Mouse (Mus musculus): ENCODE results near the gene Adamts12. TPM values are rescaled to one million over a fixed set of nuclear protein-coding genes. Genes with fewer than 3 reads are reported as not detected.

Gene Adamts12
- polyA plus RNA-seq, 1 experiment from 2014 or later: 1.4 TPM

- no peak for DNase-seq (ENCODE audit: low spot score)
- Histone ChIP-seq H3K4me1 (replicated peaks; ENCODE audit: control insufficient read depth, insufficient read depth, low read length) (no peaks in the 10 kb centered on the region), H3K4me2 (no peak overlapping the region), H3K9ac (ENCODE audit: low read depth, low read length) (no peak overlapping the region), H3K27me3 (replicated peaks; ENCODE audit: control insufficient read depth, insufficient read depth, low read length) (no peaks in the 10 kb centered on the region), H3K36me3 (ENCODE audit: control insufficient read depth, insufficient read depth, low read length) (no peaks in the 10 kb centered on the region), H3K27ac (ENCODE audit: low read depth, low read length) (no peak overlapping the region), H3K9me3 (ENCODE audit: control insufficient read depth, low read length) (no peaks in the 10 kb centered on the region), H3K4me3 (ENCODE audit: low read depth, low read length) (no peak overlapping the region)
- WGBS: 84% methylated on average over 7 of the region's 7 CpGs
- ATAC-seq (replicated peaks; ENCODE audit: low FRiP score): no peak
Measured at GRCm38 (mm10) chr15:11339467-11340180, 275.0 kb downstream of the Adamts12 start.

GRCm38 (mm10) chr15:11355865-11356264 is 291.3 kb downstream of the Adamts12 start:
- DNase-seq (ENCODE audit: low spot score): no peak

GRCm38 (mm10) chr15:11357501-11357900 is 292.9 kb downstream of the Adamts12 start:
- no peak for ATAC-seq (replicated peaks; ENCODE audit: low FRiP score)
- WGBS: 81% methylated on average over 2 of the region's 2 CpGs
- Histone ChIP-seq H3K36me3 (ENCODE audit: control insufficient read depth, insufficient read depth, low read length) (no peaks in the 10 kb centered on the region), H3K9me3 (ENCODE audit: control insufficient read depth, low read length) (no peaks in the 10 kb centered on the region), H3K4me3 (ENCODE audit: low read depth, low read length) (no peak overlapping the region), H3K27ac (ENCODE audit: low read depth, low read length) (no peak overlapping the region), H3K4me2 (no peak overlapping the region), H3K4me1 (replicated peaks; ENCODE audit: control insufficient read depth, insufficient read depth, low read length) (no peaks in the 10 kb centered on the region), H3K27me3 (replicated peaks; ENCODE audit: control insufficient read depth, insufficient read depth, low read length) (no peaks in the 10 kb centered on the region), H3K9ac (ENCODE audit: low read depth, low read length) (no peak overlapping the region)
- DNase-seq (ENCODE audit: low spot score): no peak

More at GRCm38 (mm10) chr15:11355865-11356264, 291.3 kb downstream of the Adamts12 start:
- H3K36me3 ChIP-seq (ENCODE audit: control insufficient read depth, insufficient read depth, low read length): no peaks in the 10 kb centered on the region
- H3K27ac ChIP-seq (ENCODE audit: low read depth, low read length): no peak overlapping the region
- WGBS: 66% methylated on average over 3 of the region's 3 CpGs
- no peak overlapping the region for H3K4me2 ChIP-seq
- ATAC-seq (replicated peaks; ENCODE audit: low FRiP score): no peak
- no peak overlapping the region for H3K4me3 ChIP-seq (ENCODE audit: low read depth, low read length)
- H3K27me3 ChIP-seq (replicated peaks; ENCODE audit: control insufficient read depth, insufficient read depth, low read length): no peaks in the 10 kb centered on the region
- no peaks in the 10 kb centered on the region for H3K4me1 ChIP-seq (replicated peaks; ENCODE audit: control insufficient read depth, insufficient read depth, low read length)
- no peaks in the 10 kb centered on the region for H3K9me3 ChIP-seq (ENCODE audit: control insufficient read depth, low read length)
- no peak overlapping the region for H3K9ac ChIP-seq (ENCODE audit: low read depth, low read length)

- ATAC-seq (replicated peaks; ENCODE audit: low FRiP score): no peak
- WGBS: 79% methylated on average over 1 of the region's 1 CpGs
- H3K4me3 ChIP-seq (ENCODE audit: low read depth, low read length): no peak overlapping the region
- DNase-seq (ENCODE audit: low spot score): no peak
- no peaks in the 10 kb centered on the region for H3K27me3 ChIP-seq (replicated peaks; ENCODE audit: control insufficient read depth, insufficient read depth, low read length)
- H3K36me3 ChIP-seq (ENCODE audit: control insufficient read depth, insufficient read depth, low read length): no peaks in the 10 kb centered on the region
- no peak overlapping the region for H3K27ac ChIP-seq (ENCODE audit: low read depth, low read length)
- H3K4me2 ChIP-seq: no peak overlapping the region
- H3K9me3 ChIP-seq (ENCODE audit: control insufficient read depth, low read length): no peaks in the 10 kb centered on the region
- H3K4me1 ChIP-seq (replicated peaks; ENCODE audit: control insufficient read depth, insufficient read depth, low read length): no peaks in the 10 kb centered on the region
- H3K9ac ChIP-seq (ENCODE audit: low read depth, low read length): no peak overlapping the region
Measured at GRCm38 (mm10) chr15:11360888-11361287, 296.3 kb downstream of the Adamts12 start.

GRCm38 (mm10) chr15:11361824-11362223 is 297.2 kb downstream of the Adamts12 start:
- H3K27ac ChIP-seq (ENCODE audit: low read depth, low read length): no peak overlapping the region
- no peaks in the 10 kb centered on the region for H3K4me1 ChIP-seq (replicated peaks; ENCODE audit: control insufficient read depth, insufficient read depth, low read length)
- H3K9ac ChIP-seq (ENCODE audit: low read depth, low read length): no peak overlapping the region
- ATAC-seq (replicated peaks; ENCODE audit: low FRiP score) (no peak), DNase-seq (ENCODE audit: low spot score) (no peak)
- no peak overlapping the region for H3K4me3 ChIP-seq (ENCODE audit: low read depth, low read length)
- H3K9me3 ChIP-seq (ENCODE audit: control insufficient read depth, low read length): no peaks in the 10 kb centered on the region
- H3K36me3 ChIP-seq (ENCODE audit: control insufficient read depth, insufficient read depth, low read length): no peaks in the 10 kb centered on the region
- no peaks in the 10 kb centered on the region for H3K27me3 ChIP-seq (replicated peaks; ENCODE audit: control insufficient read depth, insufficient read depth, low read length)
- H3K4me2 ChIP-seq: no peak overlapping the region
- WGBS: 81% methylated on average over 5 of the region's 5 CpGs

- no peak overlapping the region for H3K4me2 ChIP-seq
- no peak for DNase-seq (ENCODE audit: low spot score)
- H3K4me1 ChIP-seq (replicated peaks; ENCODE audit: control insufficient read depth, insufficient read depth, low read length): no peaks in the 10 kb centered on the region
- H3K27me3 ChIP-seq (replicated peaks; ENCODE audit: control insufficient read depth, insufficient read depth, low read length): no peaks in the 10 kb centered on the region
- H3K36me3 ChIP-seq (ENCODE audit: control insufficient read depth, insufficient read depth, low read length): no peaks in the 10 kb centered on the region
- no peaks in the 10 kb centered on the region for H3K9me3 ChIP-seq (ENCODE audit: control insufficient read depth, low read length)
- no peak for ATAC-seq (replicated peaks; ENCODE audit: low FRiP score)
- H3K27ac ChIP-seq (ENCODE audit: low read depth, low read length): no peak overlapping the region
- H3K4me3 ChIP-seq (ENCODE audit: low read depth, low read length): no peak overlapping the region
- H3K9ac ChIP-seq (ENCODE audit: low read depth, low read length): no peak overlapping the region
- WGBS: 42% methylated on average over 2 of the region's 2 CpGs
Measured at GRCm38 (mm10) chr15:11364112-11364511, 299.5 kb downstream of the Adamts12 start.

GRCm38 (mm10) chr15:11364795-11365194 is 300.2 kb downstream of the Adamts12 start:
- 90% methylated on average over 1 of the region's 1 CpGs for WGBS
- Histone ChIP-seq H3K36me3 (ENCODE audit: control insufficient read depth, insufficient read depth, low read length) (no peaks in the 10 kb centered on the region), H3K9ac (ENCODE audit: low read depth, low read length) (no peak overlapping the region), H3K9me3 (ENCODE audit: control insufficient read depth, low read length) (no peaks in the 10 kb centered on the region), H3K27me3 (replicated peaks; ENCODE audit: control insufficient read depth, insufficient read depth, low read length) (no peaks in the 10 kb centered on the region), H3K4me2 (no peak overlapping the region), H3K4me3 (ENCODE audit: low read depth, low read length) (no peak overlapping the region), H3K4me1 (replicated peaks; ENCODE audit: control insufficient read depth, insufficient read depth, low read length) (no peaks in the 10 kb centered on the region), H3K27ac (ENCODE audit: low read depth, low read length) (no peak overlapping the region)
- DNase-seq (ENCODE audit: low spot score): no peak
- no peak for ATAC-seq (replicated peaks; ENCODE audit: low FRiP score)

- WGBS: 72% methylated on average over 3 of the region's 3 CpGs
Measured at GRCm38 (mm10) chr15:11369572-11369971, 305.0 kb downstream of the Adamts12 start.

GRCm38 (mm10) chr15:11370477-11371085 is 306.0 kb downstream of the Adamts12 start:
- H3K4me3 ChIP-seq (ENCODE audit: low read depth, low read length): no peak overlapping the region
- H3K4me1 ChIP-seq (replicated peaks; ENCODE audit: control insufficient read depth, insufficient read depth, low read length): no peaks in the 10 kb centered on the region
- no peak overlapping the region for H3K4me2 ChIP-seq
- no peaks in the 10 kb centered on the region for H3K36me3 ChIP-seq (ENCODE audit: control insufficient read depth, insufficient read depth, low read length)
- no peaks in the 10 kb centered on the region for H3K9me3 ChIP-seq (ENCODE audit: control insufficient read depth, low read length)
- WGBS: 75% methylated on average over 7 of the region's 7 CpGs
- H3K27me3 ChIP-seq (replicated peaks; ENCODE audit: control insufficient read depth, insufficient read depth, low read length): no peaks in the 10 kb centered on the region
- ATAC-seq (replicated peaks; ENCODE audit: low FRiP score): no peak
- H3K27ac ChIP-seq (ENCODE audit: low read depth, low read length): no peak overlapping the region
- no peak for DNase-seq (ENCODE audit: low spot score)
- H3K9ac ChIP-seq (ENCODE audit: low read depth, low read length): no peak overlapping the region

More at GRCm38 (mm10) chr15:11369572-11369971, 305.0 kb downstream of the Adamts12 start:
- no peak overlapping the region for H3K4me2 ChIP-seq
- DNase-seq (ENCODE audit: low spot score): no peak
- H3K9ac ChIP-seq (ENCODE audit: low read depth, low read length): no peak overlapping the region
- no peak overlapping the region for H3K27ac ChIP-seq (ENCODE audit: low read depth, low read length)
- ATAC-seq (replicated peaks; ENCODE audit: low FRiP score): no peak
- no peaks in the 10 kb centered on the region for H3K9me3 ChIP-seq (ENCODE audit: control insufficient read depth, low read length)
- no peaks in the 10 kb centered on the region for H3K36me3 ChIP-seq (ENCODE audit: control insufficient read depth, insufficient read depth, low read length)
- no peaks in the 10 kb centered on the region for H3K27me3 ChIP-seq (replicated peaks; ENCODE audit: control insufficient read depth, insufficient read depth, low read length)
- no peak overlapping the region for H3K4me3 ChIP-seq (ENCODE audit: low read depth, low read length)
- no peaks in the 10 kb centered on the region for H3K4me1 ChIP-seq (replicated peaks; ENCODE audit: control insufficient read depth, insufficient read depth, low read length)
